Mouse (Mus musculus): Measurements from ENCODE around the gene Dnajc12. TPM values are rescaled to one million over a fixed set of nuclear protein-coding genes. Genes with fewer than 3 reads are reported as not detected.

Dnajc12 gene
- polyA plus RNA-seq, 2 experiments, result 8.3 to 20.1 TPM

GRCm38 (mm10) chr10:63352111-63352510 lies 30.1 kb upstream of the Dnajc12 start:
- ATAC-seq (ENCODE audit: insufficient read depth) (no peak), DNase-seq (ENCODE audit: low read depth in 3 of 3, low spot score in 3 of 3) (no peak)
- no peaks in the 10 kb centered on the region for H3K9me3 ChIP-seq (ENCODE audit: control insufficient read depth, low read length)
- H3K36me3 ChIP-seq (replicated peaks; ENCODE audit: control insufficient read depth, insufficient read depth, low read depth), result no peaks in the 10 kb centered on the region
- no peak overlapping the region for H3K9ac ChIP-seq (replicated peaks)
- no peaks in the 10 kb centered on the region for H3K27me3 ChIP-seq (ENCODE audit: control insufficient read depth, insufficient read depth, low read length)
- H3K4me2 ChIP-seq (ENCODE audit: low read depth), result no peak overlapping the region
- no peaks in the 10 kb centered on the region for H3K4me1 ChIP-seq (replicated peaks; ENCODE audit: control insufficient read depth in 2 of 2, insufficient read depth in 2 of 2, low read length in 1 of 2)
- 60% methylated on average over 5 of the region's 5 CpGs for WGBS (ENCODE audit: insufficient replicate concordance)
- H3K4me3 ChIP-seq (ENCODE audit: insufficient read depth in 1 of 2, low read depth in 2 of 2, low read length in 2 of 2), result no peak overlapping the region
- H3K27ac ChIP-seq, result no peak overlapping the region
- no peak for TF ChIP-seq CTCF (IDR thresholded peaks at IDR 0.05; ENCODE audit: low read depth)
- TF ChIP-seq EP300 (IDR thresholded peaks at IDR 0.05; ENCODE audit: low read depth), result no peak

- no peak for ATAC-seq (ENCODE audit: insufficient read depth)
- WGBS (ENCODE audit: insufficient replicate concordance), result 17% methylated on average over 1 of the region's 1 CpGs
- TF ChIP-seq CTCF (IDR thresholded peaks at IDR 0.05; ENCODE audit: low read depth) (no peak), EP300 (IDR thresholded peaks at IDR 0.05; ENCODE audit: low read depth) (no peak)
Observed at GRCm38 (mm10) chr10:63360502-63360901, 21.7 kb upstream of the Dnajc12 start.

GRCm38 (mm10) chr10:63365918-63366455 lies 16.3 kb upstream of the Dnajc12 start:
- Histone ChIP-seq H3K27me3 (ENCODE audit: control insufficient read depth, insufficient read depth, low read length) (no peaks in the 10 kb centered on the region), H3K4me2 (ENCODE audit: low read depth) (no peak overlapping the region), H3K9me3 (ENCODE audit: control insufficient read depth, low read length) (no peaks in the 10 kb centered on the region), H3K36me3 (replicated peaks; ENCODE audit: control insufficient read depth, insufficient read depth, low read depth) (no peaks in the 10 kb centered on the region), H3K4me3 (ENCODE audit: insufficient read depth in 1 of 2, low read depth in 2 of 2, low read length in 2 of 2) (no peak overlapping the region), H3K27ac (no peak overlapping the region), H3K9ac (replicated peaks) (no peak overlapping the region), H3K4me1 (replicated peaks; ENCODE audit: control insufficient read depth in 2 of 2, insufficient read depth in 2 of 2, low read length in 1 of 2) (no peaks in the 10 kb centered on the region)
- DNase-seq (ENCODE audit: low read depth in 3 of 3, low spot score in 3 of 3), result no peak
- 56% methylated on average over 7 of the region's 7 CpGs for WGBS (ENCODE audit: insufficient replicate concordance)
- no peak for TF ChIP-seq EP300 (IDR thresholded peaks at IDR 0.05; ENCODE audit: low read depth)
- TF ChIP-seq CTCF (IDR thresholded peaks at IDR 0.05; ENCODE audit: low read depth), result no peak
- ATAC-seq (ENCODE audit: insufficient read depth), result no peak

More at GRCm38 (mm10) chr10:63360502-63360901, 21.7 kb upstream of the Dnajc12 start:
- H3K36me3 ChIP-seq (replicated peaks; ENCODE audit: control insufficient read depth, insufficient read depth, low read depth), result no peaks in the 10 kb centered on the region
- H3K27ac ChIP-seq, result no peak overlapping the region
- DNase-seq (ENCODE audit: low read depth in 3 of 3, low spot score in 3 of 3), result no peak
- H3K4me1 ChIP-seq (replicated peaks; ENCODE audit: control insufficient read depth in 2 of 2, insufficient read depth in 2 of 2, low read length in 1 of 2), result no peaks in the 10 kb centered on the region
- H3K27me3 ChIP-seq (ENCODE audit: control insufficient read depth, insufficient read depth, low read length), result no peaks in the 10 kb centered on the region
- H3K9me3 ChIP-seq (ENCODE audit: control insufficient read depth, low read length), result no peaks in the 10 kb centered on the region
- H3K4me2 ChIP-seq (ENCODE audit: low read depth), result no peak overlapping the region
- H3K9ac ChIP-seq (replicated peaks), result no peak overlapping the region
- no peak overlapping the region for H3K4me3 ChIP-seq (ENCODE audit: insufficient read depth in 1 of 2, low read depth in 2 of 2, low read length in 2 of 2)

GRCm38 (mm10) chr10:63367386-63367785 lies 14.9 kb upstream of the Dnajc12 start:
- H3K9me3 ChIP-seq (ENCODE audit: control insufficient read depth, low read length), result no peaks in the 10 kb centered on the region
- ATAC-seq (ENCODE audit: insufficient read depth) (no peak), DNase-seq (ENCODE audit: low read depth in 3 of 3, low spot score in 3 of 3) (no peak)
- no peak overlapping the region for H3K27ac ChIP-seq
- no peak overlapping the region for H3K4me2 ChIP-seq (ENCODE audit: low read depth)
- TF ChIP-seq EP300 (IDR thresholded peaks at IDR 0.05; ENCODE audit: low read depth), result no peak
- no peak for TF ChIP-seq CTCF (IDR thresholded peaks at IDR 0.05; ENCODE audit: low read depth)
- 64% methylated on average over 6 of the region's 6 CpGs for WGBS (ENCODE audit: insufficient replicate concordance)
- H3K4me1 ChIP-seq (replicated peaks; ENCODE audit: control insufficient read depth in 2 of 2, insufficient read depth in 2 of 2, low read length in 1 of 2), result no peaks in the 10 kb centered on the region
- H3K27me3 ChIP-seq (ENCODE audit: control insufficient read depth, insufficient read depth, low read length), result no peaks in the 10 kb centered on the region
- H3K4me3 ChIP-seq (ENCODE audit: insufficient read depth in 1 of 2, low read depth in 2 of 2, low read length in 2 of 2), result no peak overlapping the region
- no peak overlapping the region for H3K9ac ChIP-seq (replicated peaks)
- no peaks in the 10 kb centered on the region for H3K36me3 ChIP-seq (replicated peaks; ENCODE audit: control insufficient read depth, insufficient read depth, low read depth)

- H3K4me3 ChIP-seq (ENCODE audit: insufficient read depth in 1 of 2, low read depth in 2 of 2, low read length in 2 of 2), result no peak overlapping the region
- DNase-seq (ENCODE audit: low read depth in 3 of 3, low spot score in 3 of 3) (no peak), ATAC-seq (ENCODE audit: insufficient read depth) (no peak)
- TF ChIP-seq EP300 (IDR thresholded peaks at IDR 0.05; ENCODE audit: low read depth), result no peak
- TF ChIP-seq CTCF (IDR thresholded peaks at IDR 0.05; ENCODE audit: low read depth), result no peak
- no peaks in the 10 kb centered on the region for H3K27me3 ChIP-seq (ENCODE audit: control insufficient read depth, insufficient read depth, low read length)
- H3K27ac ChIP-seq, result no peak overlapping the region
- H3K9ac ChIP-seq (replicated peaks), result no peak overlapping the region
- no peaks in the 10 kb centered on the region for H3K9me3 ChIP-seq (ENCODE audit: control insufficient read depth, low read length)
- H3K4me2 ChIP-seq (ENCODE audit: low read depth), result no peak overlapping the region
- H3K36me3 ChIP-seq (replicated peaks; ENCODE audit: control insufficient read depth, insufficient read depth, low read depth), result no peaks in the 10 kb centered on the region
- WGBS (ENCODE audit: insufficient replicate concordance), result 70% methylated on average over 3 of the region's 3 CpGs
- no peaks in the 10 kb centered on the region for H3K4me1 ChIP-seq (replicated peaks; ENCODE audit: control insufficient read depth in 2 of 2, insufficient read depth in 2 of 2, low read length in 1 of 2)
Observed at GRCm38 (mm10) chr10:63368041-63368440, 14.2 kb upstream of the Dnajc12 start.
